Mouse (Mus musculus): Measurements from ENCODE around the gene Btg3. TPM values are rescaled to one million over a fixed set of nuclear protein-coding genes. Genes with fewer than 3 reads are reported as not detected.

Btg3 gene
- polyA plus RNA-seq, 1 experiment from 2014 or later = 39.6 TPM

GRCm38 (mm10) chr16:78294606-78295275 lies 82.3 kb downstream of the Btg3 start:
- Histone ChIP-seq H3K9ac (no peak overlapping the region), H3K27me3 (no peaks in the 10 kb centered on the region; the same call in 1 of the 2 replicates), H3K4me1 (peaks cover 8% of the 10 kb centered on the region), H3K4me3 (no peak overlapping the region), H3K9me3 (no peaks in the 10 kb centered on the region), H3K27ac (no peak overlapping the region), H3K36me3 (no peaks in the 10 kb centered on the region), H3K4me2 (no peak overlapping the region)
- 31% methylated on average over 5 of the region's 5 CpGs for WGBS
- no peak for ATAC-seq (ENCODE audit: insufficient number of reproducible peaks, insufficient read depth, low FRiP score, low TSS enrichment, low read depth)

- H3K4me3 ChIP-seq = no peak overlapping the region
- WGBS = 75% methylated on average over 1 of the region's 1 CpGs
- no peak overlapping the region for H3K27ac ChIP-seq
- peaks cover 8% of the 10 kb centered on the region for H3K4me1 ChIP-seq
- H3K4me2 ChIP-seq = no peak overlapping the region
- no peaks in the 10 kb centered on the region for H3K9me3 ChIP-seq
- ATAC-seq (ENCODE audit: insufficient number of reproducible peaks, insufficient read depth, low FRiP score, low TSS enrichment, low read depth) = no peak
- no peak overlapping the region for H3K9ac ChIP-seq
- H3K27me3 ChIP-seq = no peaks in the 10 kb centered on the region
- H3K36me3 ChIP-seq = no peaks in the 10 kb centered on the region
These were observed 82.9 kb downstream of the Btg3 start for GRCm38 (mm10) chr16:78294051-78294450.

- Histone ChIP-seq H3K4me3 (no peak overlapping the region), H3K27me3 (no peaks in the 10 kb centered on the region), H3K27ac (no peak overlapping the region), H3K9me3 (no peaks in the 10 kb centered on the region), H3K36me3 (no peaks in the 10 kb centered on the region), H3K9ac (no peak overlapping the region), H3K4me2 (no peak overlapping the region), H3K4me1 (no peaks in the 10 kb centered on the region)
- WGBS = 75% methylated on average over 5 of the region's 5 CpGs
- no peak for ATAC-seq (ENCODE audit: insufficient number of reproducible peaks, insufficient read depth, low FRiP score, low TSS enrichment, low read depth)
These were observed 93.8 kb downstream of the Btg3 start for GRCm38 (mm10) chr16:78283231-78283630.

Other genes starting within 250 kb of the Btg3 start
- 24.1 and 30.3 TPM in 2 replicates for gene Cxadr, start 75.7 kb downstream of the Btg3 start, polyA plus RNA-seq (2015; fragmentation: Nextera tagmentation; extraction: Ambion mirVana)
- gene D16Ertd472e, start 199.5 kb upstream of the Btg3 start, polyA plus RNA-seq (2015; fragmentation: Nextera tagmentation; extraction: Ambion mirVana) = 30.8 and 31.1 TPM in 2 replicates